Mouse (Mus musculus) limb, embryonic 10.5 days (tissue): ENCODE measurements around the gene Gm49486. TPM values are rescaled to one million over a fixed set of nuclear protein-coding genes. Genes with fewer than 3 reads are reported as not detected.

Source experiments
- DNase-seq: peaks from one replicate; pipeline ENCODE4 v3.0.0-alpha.2; 2017; ENCODE audit warnings: low spot score
- H3K27ac ChIP-seq: fragments of 300-500 bp; sonication (generic); 2 replicates; pipeline ENCODE4 v1.5.1; 2016; ENCODE audit warnings: mild to moderate bottlenecking
- H3K27me3 ChIP-seq: fragments of 300-500 bp; sonication (generic); 2 replicates; pipeline ENCODE4 v1.6.1; 2016; ENCODE audit warnings: low read depth, mild to moderate bottlenecking; ENCODE audit not compliant: poor library complexity, severe bottlenecking
- H3K36me3 ChIP-seq: fragments of 300-500 bp; sonication (generic); 2 replicates; pipeline ENCODE4 v1.6.1; 2016; ENCODE audit warnings: mild to moderate bottlenecking, moderate library complexity
- H3K4me1 ChIP-seq: fragments of 300-500 bp; sonication (generic); 2 replicates; pipeline ENCODE4 v1.6.1; 2016
- H3K4me3 ChIP-seq: fragments of 300-500 bp; sonication (generic); 2 replicates; pipeline ENCODE4 v1.5.1; 2016; ENCODE audit warnings: mild to moderate bottlenecking, moderate library complexity
- H3K9me3 ChIP-seq: fragments of 300-500 bp; sonication (generic); replicated peaks from 2 replicates; pipeline ENCODE4 v1.6.1; 2016; ENCODE audit warnings: mild to moderate bottlenecking
- WGBS: fragments of 180-500 bp; shearing (Covaris S2); methylation state at CpG from one replicate; pipeline ENCODE4 v1.1.7; 2016; 5-methylcytosine and 5-hydroxymethylcytosine counted together
- polyA plus RNA-seq: library from polyadenylated mRNA; unstranded; fragments of >200 nt; fragmentation: Nextera tagmentation; extraction: Ambion mirVana; gene quantifications from 2 replicates; pipeline ENCODE4 v1.2.1, GENCODE M21; 2016

Gm49486 gene
- polyA plus RNA-seq, result 0.11 and 0.48 TPM in 2 replicates

DNA sequence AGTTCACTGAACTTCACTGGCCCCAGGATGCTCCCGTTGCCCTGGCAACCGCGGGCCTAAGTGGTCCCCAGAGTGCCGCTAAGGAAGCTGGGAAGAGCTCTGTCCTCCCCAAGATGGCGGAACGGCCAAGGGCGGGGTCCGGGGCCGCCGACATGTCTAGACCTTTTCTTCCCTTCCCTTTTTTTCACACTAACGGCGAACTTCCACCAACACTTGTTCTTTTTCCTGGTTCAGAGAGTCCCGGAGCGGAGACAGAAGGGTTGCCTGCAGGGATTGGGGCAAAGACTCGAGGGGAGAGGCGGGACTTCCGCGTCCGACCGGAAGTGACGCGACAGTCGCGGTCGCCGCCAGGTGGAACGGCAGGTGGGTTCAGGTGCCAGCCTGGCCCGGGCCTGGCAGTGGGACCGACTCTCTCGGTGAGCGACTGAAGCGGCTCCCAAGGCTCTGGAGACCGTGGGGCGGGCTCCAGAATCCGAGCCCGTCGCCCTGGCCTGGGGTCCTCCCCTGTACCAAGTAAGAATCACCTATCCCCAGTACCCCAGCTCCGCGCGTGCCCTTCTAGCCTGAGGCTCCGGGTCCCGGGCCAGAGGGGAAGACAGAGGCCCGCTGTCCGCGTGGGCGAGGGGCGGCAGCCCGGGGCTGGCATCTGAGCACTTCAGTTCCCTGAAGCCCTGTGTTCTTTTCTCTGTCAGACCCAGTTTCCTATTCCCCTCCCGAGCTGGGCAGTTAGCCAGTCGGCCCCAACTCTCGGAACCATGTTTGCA lies at the start of gene Gm49486, which contains the start of gene Pick1:
TSS of gene Gm49486 (plus strand) at position 334 of the 764 bp plus-strand sequence.
TSS of gene Pick1 (plus strand) at position 116 of the 764 bp plus-strand sequence.
- H3K4me3 ChIP-seq, result peak within 1 kb of the TSS; percentile 82
- DNase-seq, result peak; percentile 93
- peaks cover 29% of the 10 kb centered on the region for H3K36me3 ChIP-seq
- H3K27me3 ChIP-seq, result no peaks in the 10 kb centered on the region
- H3K4me1 ChIP-seq, result peaks cover 27% of the 10 kb centered on the region
- 2% methylated on average over 51 of the region's 51 CpGs for WGBS
- H3K27ac ChIP-seq, result peak within 1 kb of the TSS; percentile 95
- no peaks in the 10 kb centered on the region for H3K9me3 ChIP-seq

- Histone ChIP-seq H3K36me3 (no peaks in the 10 kb centered on the region), H3K27me3 (no peaks in the 10 kb centered on the region), H3K4me3 (no peak overlapping the region), H3K27ac (no peak overlapping the region), H3K9me3 (no peaks in the 10 kb centered on the region), H3K4me1 (peaks cover 4% of the 10 kb centered on the region; the same call in 1 of the 2 replicates)
- no peak for DNase-seq
- WGBS, result 91% methylated on average over 10 of the region's 10 CpGs
Observed at GRCm38 (mm10) chr15:79185213-79185612, 44.0 kb upstream of the Gm49486 start.

GRCm38 (mm10) chr15:79187819-79188218 lies 41.4 kb upstream of the Gm49486 start:
- Histone ChIP-seq H3K4me1 (peaks cover 10% of the 10 kb centered on the region), H3K27ac (no peak overlapping the region), H3K4me3 (no peak overlapping the region), H3K9me3 (no peaks in the 10 kb centered on the region), H3K27me3 (no peaks in the 10 kb centered on the region), H3K36me3 (no peaks in the 10 kb centered on the region)
- DNase-seq, result no peak
- WGBS, result 91% methylated on average over 8 of the region's 8 CpGs

- Histone ChIP-seq H3K27me3 (0 out of 2 replicates have a peak, but pooled peaks cover 3% of the 10 kb centered on the region), H3K4me3 (no peak overlapping the region), H3K4me1 (peaks cover 25% of the 10 kb centered on the region), H3K27ac (no peak overlapping the region), H3K9me3 (no peaks in the 10 kb centered on the region), H3K36me3 (no peaks in the 10 kb centered on the region)
- WGBS, result 98% methylated on average over 2 of the region's 2 CpGs
- no peak for DNase-seq
Observed at GRCm38 (mm10) chr15:79191426-79191825, 37.8 kb upstream of the Gm49486 start.

GRCm38 (mm10) chr15:79192450-79192849 lies 36.7 kb upstream of the Gm49486 start:
- no peak overlapping the region for H3K4me3 ChIP-seq
- no peak for DNase-seq
- no peaks in the 10 kb centered on the region for H3K9me3 ChIP-seq
- 89% methylated on average over 6 of the region's 6 CpGs for WGBS
- H3K4me1 ChIP-seq, result peaks cover 25% of the 10 kb centered on the region
- H3K27ac ChIP-seq, result peak overlapping the region; percentile 76; the same call in 1 of the 2 replicates
- 0 out of 2 replicates have a peak, but pooled peaks cover 6% of the 10 kb centered on the region for H3K27me3 ChIP-seq
- H3K36me3 ChIP-seq, result no peaks in the 10 kb centered on the region

GRCm38 (mm10) chr15:79192885-79193845 lies 36.0 kb upstream of the Gm49486 start:
- H3K27me3 ChIP-seq, result 0 out of 2 replicates have a peak, but pooled peaks cover 6% of the 10 kb centered on the region
- DNase-seq, result no peak
- WGBS, result 48% methylated on average over 26 of the region's 27 CpGs
- H3K9me3 ChIP-seq, result no peaks in the 10 kb centered on the region
- H3K4me1 ChIP-seq, result peaks cover 25% of the 10 kb centered on the region
- H3K27ac ChIP-seq, result peak overlapping the region; percentile 76
- H3K4me3 ChIP-seq, result no peak overlapping the region
- H3K36me3 ChIP-seq, result no peaks in the 10 kb centered on the region

DNA sequence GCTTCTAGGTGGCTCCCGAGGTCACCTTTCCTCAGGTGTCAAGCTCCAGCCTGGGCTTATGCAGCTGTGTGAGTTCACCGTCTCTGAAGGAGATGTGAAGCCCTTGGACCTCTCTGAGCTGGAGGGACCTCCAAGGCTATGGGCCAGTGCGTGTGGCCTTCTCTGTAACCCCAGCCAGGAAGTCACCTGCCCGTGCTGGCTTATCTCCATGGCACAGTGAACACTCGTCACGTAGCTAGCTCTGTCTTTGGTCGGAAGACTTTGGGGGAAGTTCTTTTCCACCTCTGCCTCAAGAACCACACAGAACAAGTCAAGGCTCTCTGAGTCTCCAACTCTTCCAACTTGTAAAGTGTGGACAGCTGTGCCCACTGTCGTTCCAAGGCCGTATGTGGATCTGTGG lies 35.1 kb upstream of the Gm49486 start:
- Histone ChIP-seq H3K4me3 (no peak overlapping the region), H3K36me3 (no peaks in the 10 kb centered on the region), H3K9me3 (no peaks in the 10 kb centered on the region), H3K27ac (peak overlapping the region; percentile 76; the same call in 1 of the 2 replicates), H3K27me3 (0 out of 2 replicates have a peak, but pooled peaks cover 6% of the 10 kb centered on the region), H3K4me1 (peaks cover 25% of the 10 kb centered on the region)
- DNase-seq, result no peak
- 85% methylated on average over 9 of the region's 9 CpGs for WGBS

- DNase-seq, result no peak
- no peaks in the 10 kb centered on the region for H3K36me3 ChIP-seq
- peak overlapping the region; percentile 47; the same call in 1 of the 2 replicates for H3K27ac ChIP-seq
- H3K27me3 ChIP-seq, result 0 out of 2 replicates have a peak, but pooled peaks cover 6% of the 10 kb centered on the region
- no peak overlapping the region for H3K4me3 ChIP-seq
- H3K9me3 ChIP-seq, result no peaks in the 10 kb centered on the region
- 73% methylated on average over 2 of the region's 2 CpGs for WGBS
- peaks cover 25% of the 10 kb centered on the region for H3K4me1 ChIP-seq
Observed at GRCm38 (mm10) chr15:79194946-79195345, 34.2 kb upstream of the Gm49486 start.

DNA sequence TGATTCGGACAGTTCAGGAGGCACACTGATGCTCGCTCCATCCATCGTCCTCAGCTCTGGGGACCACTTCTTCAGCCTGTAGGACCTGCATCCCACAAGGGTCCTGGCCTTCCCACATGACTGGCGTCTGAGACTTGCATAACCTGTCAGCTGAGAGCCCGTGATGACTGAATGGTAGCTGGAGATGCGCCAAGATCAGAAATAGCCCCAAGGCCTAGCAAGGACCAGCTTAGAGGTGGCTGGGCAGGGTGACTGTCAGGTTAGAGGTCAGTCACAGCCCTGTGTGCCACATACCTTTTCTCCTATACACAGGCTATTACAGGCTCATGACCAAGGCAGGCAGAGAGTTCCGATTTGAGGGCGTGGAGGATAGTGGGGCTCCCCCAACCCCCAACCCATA lies 33.7 kb upstream of the Gm49486 start:
- H3K4me1 ChIP-seq, result peaks cover 25% of the 10 kb centered on the region
- no peaks in the 10 kb centered on the region for H3K36me3 ChIP-seq
- WGBS, result 89% methylated on average over 8 of the region's 8 CpGs
- DNase-seq, result no peak
- no peak overlapping the region for H3K27ac ChIP-seq
- H3K27me3 ChIP-seq, result 0 out of 2 replicates have a peak, but pooled peaks cover 6% of the 10 kb centered on the region
- no peaks in the 10 kb centered on the region for H3K9me3 ChIP-seq
- no peak overlapping the region for H3K4me3 ChIP-seq

DNA sequence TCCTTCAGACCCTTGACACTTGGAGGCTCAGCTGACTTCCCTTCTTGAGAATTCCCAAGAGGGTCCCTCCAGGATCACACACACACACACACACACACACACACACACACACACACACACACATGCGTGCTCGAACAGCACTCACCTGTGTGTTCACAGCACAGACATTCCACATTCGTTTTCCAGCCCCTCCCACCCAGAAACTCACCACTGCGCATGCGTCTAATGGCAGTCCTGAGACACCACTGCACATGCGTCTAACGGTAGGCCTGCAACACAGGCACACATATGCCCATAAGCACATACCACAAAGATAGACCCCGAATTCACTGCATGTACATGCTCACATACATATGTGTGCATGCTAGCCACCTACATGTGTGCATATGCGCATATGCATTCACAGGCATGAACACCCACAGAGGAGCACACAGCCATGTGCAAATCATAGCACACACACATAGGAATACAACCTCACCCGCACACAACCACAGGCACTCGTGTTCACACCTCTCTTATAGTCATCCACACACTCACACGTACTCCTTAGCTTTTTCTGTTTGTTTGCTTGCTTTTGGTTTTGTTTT lies 29.7 kb upstream of the Gm49486 start:
- no peaks in the 10 kb centered on the region for H3K36me3 ChIP-seq
- H3K4me3 ChIP-seq, result no peak overlapping the region
- no peaks in the 10 kb centered on the region for H3K9me3 ChIP-seq
- WGBS, result 94% methylated on average over 12 of the region's 12 CpGs
- H3K4me1 ChIP-seq, result peaks cover 26% of the 10 kb centered on the region
- H3K27me3 ChIP-seq, result peaks cover 26% of the 10 kb centered on the region
- no peak overlapping the region; the same call in 1 of the 2 replicates for H3K27ac ChIP-seq
- no peak for DNase-seq

GRCm38 (mm10) chr15:79201491-79202150 lies 27.6 kb upstream of the Gm49486 start:
- Histone ChIP-seq H3K4me3 (peak overlapping the region; percentile 30), H3K27me3 (peaks cover 21% of the 10 kb centered on the region), H3K9me3 (no peaks in the 10 kb centered on the region), H3K4me1 (peaks cover 23% of the 10 kb centered on the region), H3K36me3 (no peaks in the 10 kb centered on the region), H3K27ac (peak overlapping the region; percentile 80)
- DNase-seq, result no peak
- 34% methylated on average over 13 of the region's 13 CpGs for WGBS

GRCm38 (mm10) chr15:79202575-79202974 lies 26.6 kb upstream of the Gm49486 start:
- no peak overlapping the region for H3K4me3 ChIP-seq
- H3K9me3 ChIP-seq, result no peaks in the 10 kb centered on the region
- WGBS, result 29% methylated on average over 10 of the region's 10 CpGs
- H3K36me3 ChIP-seq, result no peaks in the 10 kb centered on the region
- H3K27me3 ChIP-seq, result peaks cover 20% of the 10 kb centered on the region
- peak overlapping the region; percentile 80 for H3K27ac ChIP-seq
- H3K4me1 ChIP-seq, result peaks cover 23% of the 10 kb centered on the region
- DNase-seq, result no peak
